In the genomic region with DNA sequence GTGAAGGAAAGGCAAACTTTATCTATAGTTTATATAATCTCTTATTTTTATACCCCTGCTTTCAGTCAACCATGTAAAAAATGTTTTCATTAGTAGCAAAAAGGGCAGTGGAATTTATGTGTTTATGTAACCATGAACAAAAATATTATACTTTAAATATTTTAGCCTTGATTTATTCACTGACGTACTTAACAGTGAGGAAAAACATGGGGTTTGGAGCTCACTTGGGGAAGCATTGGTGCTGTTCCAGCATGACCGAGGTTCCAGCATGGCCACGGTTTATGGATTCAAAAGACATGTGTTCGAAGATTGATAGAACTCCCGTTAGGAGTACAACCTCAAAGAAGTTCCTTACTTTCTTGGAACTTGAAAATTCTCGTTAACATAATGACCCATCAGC, we compare ENCODE assay signal across 28 mouse cellular contexts. TPM values are rescaled to one million over a fixed set of nuclear protein-coding genes. Genes with fewer than 3 reads are reported as not detected.
DNase-seq lines count a peak whose midpoint lies in the region; ATAC-seq and TF ChIP-seq lines count a peak whose summit lies in the region.
"Had no signal": no experiment of that assay in that cellular context is flagged by ENCODE, and none has a peak within 500 bp of the region (broad histone marks: within the 10 kb centered on the region; RNA-seq: fewer than 3 reads in every experiment).

No protein-coding gene starts in this region.

- no peak overlapping the region for H3K4me2 ChIP-seq in intestine, embryonic 15.5 days (replicated peaks)
- no peak overlapping the region for H3K4me2 ChIP-seq in intestine, postnatal 0 days (replicated peaks; ENCODE audit: low read depth)
- H3K4me2 ChIP-seq in lung, embryonic 14.5 days, result no peak overlapping the region
- H3K4me2 ChIP-seq: embryonic facial prominence, embryonic 12.5 days; heart, embryonic 12.5 days; hindbrain, embryonic 13.5 days; liver, embryonic 12.5 days had no signal

- no peak for TF ChIP-seq CTCF in intestine, postnatal 0 days (IDR thresholded peaks at IDR 0.05; ENCODE audit: low read depth)
- no peak for TF ChIP-seq CTCF in lung, embryonic 14.5 days (IDR thresholded peaks at IDR 0.05; ENCODE audit: low read depth)

- H3K9ac ChIP-seq in intestine, embryonic 15.5 days, result no peak overlapping the region
- H3K9ac ChIP-seq in intestine, postnatal 0 days (ENCODE audit: low read depth, low read length), result no peak overlapping the region
- no peak overlapping the region for H3K9ac ChIP-seq in lung, embryonic 14.5 days
- H3K9ac ChIP-seq: embryonic facial prominence, embryonic 12.5 days; forebrain, postnatal 0 days; heart, embryonic 12.5 days; hindbrain, embryonic 13.5 days; liver, embryonic 12.5 days; liver, postnatal 0 days had no signal

- 0 out of 2 replicates have a peak overlapping the region, but pooled peaks have one; percentile 1 for H3K27ac ChIP-seq in intestine, embryonic 15.5 days
- no peak overlapping the region for H3K27ac ChIP-seq in intestine, postnatal 0 days (ENCODE audit: low read depth, low read length)
- peak overlapping the region; percentile 54; the same call in 1 of the 2 replicates for H3K27ac ChIP-seq in lung, embryonic 14.5 days (ENCODE audit: low read depth)
- H3K27ac ChIP-seq in embryonic facial prominence, embryonic 10.5 days (replicated peaks), result no peak overlapping the region
- H3K27ac ChIP-seq: embryonic facial prominence, embryonic 12.5 days; forebrain, embryonic 10.5 days; heart, adult 2 months; hindbrain, embryonic 13.5 days; liver, embryonic 12.5 days had no signal

- DNase-seq in lung, embryonic 14.5 days, result peak; percentile 72
- no peak for DNase-seq in lung, postnatal 25 days (ENCODE audit: low spot score)
- peak; percentile 18 for DNase-seq in testis, postnatal 10 days (ENCODE audit: low spot score)
- DNase-seq in testis, postnatal 14 days (ENCODE audit: low spot score), result no peak
- no peak for DNase-seq in embryonic facial prominence, embryonic 10.5 days (ENCODE audit: low spot score)
- no peak for DNase-seq in cerebellum, postnatal 10 days
- DNase-seq: cerebellum, adult 8-10 months; cerebellum, postnatal 36 days; forebrain, postnatal 0 days; heart, adult 2 months; layer of hippocampus, postnatal 36 days; left cerebral cortex, postnatal 4 days; liver, postnatal 0 days; right cerebral cortex, postnatal 25 days; thymus, postnatal 14 days had no signal

- 0 out of 2 replicates have a peak, but pooled peaks have one; percentile 29 for ATAC-seq in intestine, embryonic 15.5 days
- no peak for ATAC-seq in intestine, postnatal 0 days
- peak; percentile 67 for ATAC-seq in lung, embryonic 14.5 days (ENCODE audit: insufficient read depth)
- ATAC-seq: forebrain, postnatal 0 days; liver, embryonic 12.5 days; liver, postnatal 0 days; midbrain, embryonic 16.5 days; Patski had no signal

- H3K4me3 ChIP-seq in intestine, embryonic 15.5 days (replicated peaks), result no peak overlapping the region
- no peak overlapping the region for H3K4me3 ChIP-seq in intestine, postnatal 0 days (ENCODE audit: low read depth, low read length)
- no peak overlapping the region for H3K4me3 ChIP-seq in lung, embryonic 14.5 days (ENCODE audit: low read depth, low read length)
- no peak overlapping the region for H3K4me3 ChIP-seq in embryonic facial prominence, embryonic 10.5 days
- H3K4me3 ChIP-seq: embryonic facial prominence, embryonic 12.5 days; forebrain, embryonic 10.5 days; heart, adult 2 months; heart, embryonic 12.5 days; hindbrain, embryonic 13.5 days; liver, embryonic 12.5 days had no signal

- peaks cover 9% of the 10 kb centered on the region for H3K4me1 ChIP-seq in intestine, embryonic 15.5 days (replicated peaks)
- peaks cover 11% of the 10 kb centered on the region for H3K4me1 ChIP-seq in intestine, postnatal 0 days (replicated peaks; ENCODE audit: control insufficient read depth, insufficient read depth, low read length)
- H3K4me1 ChIP-seq in lung, embryonic 14.5 days (ENCODE audit: insufficient read depth), result 0 out of 2 replicates have a peak, but pooled peaks cover 12% of the 10 kb centered on the region
- peaks cover 9% of the 10 kb centered on the region; the same call in 1 of the 2 replicates for H3K4me1 ChIP-seq in embryonic facial prominence, embryonic 10.5 days
- H3K4me1 ChIP-seq: embryonic facial prominence, embryonic 12.5 days; liver, embryonic 12.5 days had no signal

- H3K9me3 ChIP-seq in intestine, embryonic 15.5 days, result no peaks in the 10 kb centered on the region
- no peaks in the 10 kb centered on the region for H3K9me3 ChIP-seq in intestine, postnatal 0 days (ENCODE audit: control insufficient read depth)
- H3K9me3 ChIP-seq in lung, embryonic 14.5 days (ENCODE audit: low read depth, low read length), result no peaks in the 10 kb centered on the region
- H3K9me3 ChIP-seq in embryonic facial prominence, embryonic 10.5 days, result no peaks in the 10 kb centered on the region
- H3K9me3 ChIP-seq: embryonic facial prominence, embryonic 12.5 days; forebrain, embryonic 10.5 days; heart, embryonic 12.5 days; hindbrain, embryonic 13.5 days; liver, embryonic 12.5 days had no signal

- no peaks in the 10 kb centered on the region for H3K36me3 ChIP-seq in intestine, embryonic 15.5 days
- no peaks in the 10 kb centered on the region for H3K36me3 ChIP-seq in intestine, postnatal 0 days (ENCODE audit: control insufficient read depth, insufficient read depth)
- no peaks in the 10 kb centered on the region for H3K36me3 ChIP-seq in lung, embryonic 14.5 days (ENCODE audit: insufficient read depth)
- H3K36me3 ChIP-seq in embryonic facial prominence, embryonic 10.5 days (replicated peaks), result no peaks in the 10 kb centered on the region
- H3K36me3 ChIP-seq: embryonic facial prominence, embryonic 12.5 days; forebrain, embryonic 10.5 days; heart, embryonic 12.5 days; hindbrain, embryonic 13.5 days; liver, embryonic 12.5 days had no signal

- WGBS in intestine, embryonic 15.5 days, result 50% methylated on average over 6 of the region's 6 CpGs
- WGBS in intestine, postnatal 0 days, result 70% methylated on average over 6 of the region's 6 CpGs
- 44% methylated on average over 6 of the region's 6 CpGs for WGBS in lung, embryonic 14.5 days
- 92% methylated on average over 6 of the region's 6 CpGs for WGBS in embryonic facial prominence, embryonic 10.5 days

- H3K27me3 ChIP-seq in intestine, embryonic 15.5 days (replicated peaks), result no peaks in the 10 kb centered on the region
- no peaks in the 10 kb centered on the region for H3K27me3 ChIP-seq in intestine, postnatal 0 days (replicated peaks; ENCODE audit: control insufficient read depth, insufficient read depth, low read length)
- H3K27me3 ChIP-seq in lung, embryonic 14.5 days (ENCODE audit: insufficient read depth, low read length), result no peaks in the 10 kb centered on the region
- no peaks in the 10 kb centered on the region for H3K27me3 ChIP-seq in embryonic facial prominence, embryonic 10.5 days (replicated peaks; ENCODE audit: low read depth, poor library complexity, severe bottlenecking)
- H3K27me3 ChIP-seq: embryonic facial prominence, embryonic 12.5 days; heart, embryonic 12.5 days; hindbrain, embryonic 13.5 days; liver, embryonic 12.5 days had no signal

RNA-seq across cellular contexts. Expression of a gene that starts 10.1 kb away (rescaled TPM):
- 169 and 174 TPM in 2 replicates for polyA plus RNA-seq in intestine, embryonic 15.5 days (2015; fragmentation: Nextera tagmentation; extraction: Ambion mirVana)
- 162 and 186 TPM in 2 replicates for polyA plus RNA-seq in intestine, postnatal 0 days (2015; fragmentation: Nextera tagmentation; extraction: Ambion mirVana)
- polyA plus RNA-seq in lung, embryonic 14.5 days (2014; fragmentation: Nextera tagmentation; extraction: Ambion mirVana), result 163 and 169 TPM in 2 replicates
- polyA plus RNA-seq in embryonic facial prominence, embryonic 10.5 days (2016; fragmentation: Nextera tagmentation; extraction: Ambion mirVana), result 195 and 201 TPM in 2 replicates

RNA-seq across cellular contexts. Expression of a gene that starts 29.0 kb away (rescaled TPM):
- polyA plus RNA-seq in intestine, embryonic 15.5 days (2015; fragmentation: Nextera tagmentation; extraction: Ambion mirVana), result 1.1 and 1.3 TPM in 2 replicates
- 0.14 and 0.31 TPM in 2 replicates for polyA plus RNA-seq in intestine, postnatal 0 days (2015; fragmentation: Nextera tagmentation; extraction: Ambion mirVana)
- 0.39 and 0.78 TPM in 2 replicates for polyA plus RNA-seq in lung, embryonic 14.5 days (2014; fragmentation: Nextera tagmentation; extraction: Ambion mirVana)
- 0.83 and 1.2 TPM in 2 replicates for polyA plus RNA-seq in embryonic facial prominence, embryonic 10.5 days (2016; fragmentation: Nextera tagmentation; extraction: Ambion mirVana)
- polyA plus RNA-seq: liver, embryonic 12.5 days; liver, postnatal 0 days had no signal

RNA-seq across cellular contexts. Expression of a gene that starts 29.9 kb away (rescaled TPM):
- polyA plus RNA-seq in intestine, embryonic 15.5 days (2015; fragmentation: Nextera tagmentation; extraction: Ambion mirVana), result 0.46 and 0.80 TPM in 2 replicates
- polyA plus RNA-seq in intestine, postnatal 0 days (2015; fragmentation: Nextera tagmentation; extraction: Ambion mirVana), result 1.0 and 1.1 TPM in 2 replicates
- 0.88 TPM in 2 replicates for polyA plus RNA-seq in lung, embryonic 14.5 days (2014; fragmentation: Nextera tagmentation; extraction: Ambion mirVana)
- 0.18 and 0.52 TPM in 2 replicates for polyA plus RNA-seq in embryonic facial prominence, embryonic 10.5 days (2016; fragmentation: Nextera tagmentation; extraction: Ambion mirVana)
- polyA plus RNA-seq: Patski had no signal

RNA-seq across cellular contexts. Expression of a gene that starts 47.9 kb away (rescaled TPM):
- not detected in 2 replicates for polyA plus RNA-seq in intestine, embryonic 15.5 days (2015; fragmentation: Nextera tagmentation; extraction: Ambion mirVana)
- 2.1 and 3.3 TPM in 2 replicates for polyA plus RNA-seq in intestine, postnatal 0 days (2015; fragmentation: Nextera tagmentation; extraction: Ambion mirVana)
- not detected in 2 replicates for polyA plus RNA-seq in lung, embryonic 14.5 days (2014; fragmentation: Nextera tagmentation; extraction: Ambion mirVana)
- not detected in 2 replicates for polyA plus RNA-seq in embryonic facial prominence, embryonic 10.5 days (2016; fragmentation: Nextera tagmentation; extraction: Ambion mirVana)
- polyA plus RNA-seq: embryonic facial prominence, embryonic 12.5 days; forebrain, embryonic 10.5 days; forebrain, postnatal 0 days; heart, embryonic 12.5 days; heart, postnatal 0 days; hindbrain, embryonic 13.5 days; limb, embryonic 14.5 days; midbrain, embryonic 16.5 days; neural tube, embryonic 11.5 days; Patski; testis, adult 2 months had no signal

Comparison
In these comparisons a context has a peak if more than half of its experiments do, and no peak if none do; other contexts are left out.
1. H3K27ac ChIP-seq: peak in intestine, embryonic 15.5 days (single experiment) and lung, embryonic 14.5 days (single experiment); none in intestine, postnatal 0 days (single experiment) and embryonic facial prominence, embryonic 10.5 days (single experiment).
2. DNase-seq: peak in lung, embryonic 14.5 days (single experiment) and testis, postnatal 10 days (single experiment); none in lung, postnatal 25 days (single experiment), testis, postnatal 14 days (single experiment), embryonic facial prominence, embryonic 10.5 days (single experiment) and cerebellum, postnatal 10 days (0 of 2).